Mouse (Mus musculus) limb, embryonic 13.5 days (tissue): ENCODE results near the gene Npff. TPM values are rescaled to one million over a fixed set of nuclear protein-coding genes. Genes with fewer than 3 reads are reported as not detected.

Experiments
- ATAC-seq: fragments of 200-750 bp; cut with Nextera tagmentation; 2 replicates; pipeline ENCODE4 v1.8.0; 2017; ENCODE audit warnings: low read depth, moderate number of reproducible peaks, moderate TSS enrichment; ENCODE audit not compliant: low FRiP score
- H3K27ac ChIP-seq: fragments of 300-500 bp; sonication (generic); 2 replicates; pipeline ENCODE4 v1.5.1; 2015; ENCODE audit warnings: inconsistent platforms, mild to moderate bottlenecking, moderate library complexity
- H3K27me3 ChIP-seq: fragments of 300-500 bp; sonication (generic); 2 replicates; pipeline ENCODE4 v1.6.1; 2015; ENCODE audit warnings: mild to moderate bottlenecking, inconsistent platforms
- H3K36me3 ChIP-seq: fragments of 300-500 bp; sonication (generic); 2 replicates; pipeline ENCODE4 v1.6.1; 2015; ENCODE audit warnings: inconsistent platforms, mild to moderate bottlenecking, moderate library complexity
- H3K4me1 ChIP-seq: fragments of 300-500 bp; sonication (generic); 2 replicates; pipeline ENCODE4 v1.6.1; 2015; ENCODE audit warnings: inconsistent platforms
- H3K4me2 ChIP-seq: fragments of 300-500 bp; sonication (generic); replicated peaks from 2 replicates; pipeline ENCODE4 v1.6.1; 2015; ENCODE audit warnings: inconsistent platforms, mild to moderate bottlenecking, moderate library complexity
- H3K4me3 ChIP-seq: fragments of 300-500 bp; sonication (generic); 2 replicates; pipeline ENCODE4 v1.5.1; 2015; ENCODE audit warnings: moderate library complexity, mild to moderate bottlenecking, inconsistent platforms
- H3K9ac ChIP-seq: fragments of 300-500 bp; sonication (generic); 2 replicates; pipeline ENCODE4 v1.6.1; 2015; ENCODE audit warnings: mild to moderate bottlenecking, inconsistent platforms
- H3K9me3 ChIP-seq: fragments of 300-500 bp; sonication (generic); 2 replicates; pipeline ENCODE4 v1.6.1; 2016; ENCODE audit warnings: inconsistent platforms
- WGBS: fragments of 180-500 bp; shearing (Covaris S2); methylation state at CpG from one replicate; pipeline ENCODE4 v1.1.7; 2015; 5-methylcytosine and 5-hydroxymethylcytosine counted together
- polyA plus RNA-seq: library from polyadenylated mRNA; unstranded; fragments of >200 nt; fragmentation: Nextera tagmentation; extraction: Ambion mirVana; gene quantifications from 2 replicates; pipeline ENCODE4 v1.2.1, GENCODE M21; 2015

Npff gene
- polyA plus RNA-seq, 1 experiment from 2014 or later: 3.4 TPM

- Histone ChIP-seq H3K9ac (peak overlapping the region; percentile 71), H3K9me3 (no peaks in the 10 kb centered on the region), H3K27me3 (no peaks in the 10 kb centered on the region), H3K4me2 (peak overlapping the region; percentile 79), H3K4me3 (peak overlapping the region; percentile 62), H3K36me3 (peaks cover 13% of the 10 kb centered on the region; the same call in 1 of the 2 replicates), H3K4me1 (peaks cover 52% of the 10 kb centered on the region), H3K27ac (peak overlapping the region; percentile 82)
- peak; percentile 96 for ATAC-seq
- 2% methylated on average over 33 of the region's 34 CpGs for WGBS
Observed at GRCm38 (mm10) chr15:102510590-102511284, 14.0 kb downstream of the Npff start.

- H3K9me3 ChIP-seq: no peaks in the 10 kb centered on the region
- H3K4me3 ChIP-seq: peak overlapping the region; percentile 62
- H3K27ac ChIP-seq: peak overlapping the region; percentile 82
- WGBS: 5% methylated on average over 9 of the region's 9 CpGs
- H3K36me3 ChIP-seq: peaks cover 19% of the 10 kb centered on the region
- H3K27me3 ChIP-seq: no peaks in the 10 kb centered on the region
- peak overlapping the region; percentile 79 for H3K4me2 ChIP-seq
- ATAC-seq: peak; percentile 61
- H3K4me1 ChIP-seq: peaks cover 49% of the 10 kb centered on the region
- peak overlapping the region; percentile 71 for H3K9ac ChIP-seq
Observed at GRCm38 (mm10) chr15:102510110-102510509, 14.6 kb downstream of the Npff start.

GRCm38 (mm10) chr15:102508336-102508735 lies 16.4 kb downstream of the Npff start:
- ATAC-seq: no peak
- no peak overlapping the region for H3K4me2 ChIP-seq
- H3K9ac ChIP-seq: no peak overlapping the region
- no peak overlapping the region for H3K4me3 ChIP-seq
- H3K27ac ChIP-seq: no peak overlapping the region
- WGBS: 87% methylated on average over 3 of the region's 3 CpGs
- H3K4me1 ChIP-seq: peaks cover 41% of the 10 kb centered on the region
- H3K9me3 ChIP-seq: no peaks in the 10 kb centered on the region
- H3K27me3 ChIP-seq: no peaks in the 10 kb centered on the region
- H3K36me3 ChIP-seq: peaks cover 37% of the 10 kb centered on the region

- Histone ChIP-seq H3K27me3 (no peaks in the 10 kb centered on the region), H3K4me3 (no peak overlapping the region), H3K4me1 (peaks cover 36% of the 10 kb centered on the region), H3K9ac (no peak overlapping the region), H3K4me2 (no peak overlapping the region), H3K36me3 (peaks cover 45% of the 10 kb centered on the region), H3K27ac (no peak overlapping the region), H3K9me3 (no peaks in the 10 kb centered on the region)
- ATAC-seq: no peak
Observed at GRCm38 (mm10) chr15:102507561-102507960, 17.2 kb downstream of the Npff start.

GRCm38 (mm10) chr15:102506864-102507263 lies 17.9 kb downstream of the Npff start:
- Histone ChIP-seq H3K36me3 (peaks cover 52% of the 10 kb centered on the region), H3K9me3 (no peaks in the 10 kb centered on the region), H3K4me2 (no peak overlapping the region), H3K27me3 (no peaks in the 10 kb centered on the region), H3K4me1 (peaks cover 29% of the 10 kb centered on the region), H3K27ac (no peak overlapping the region), H3K4me3 (no peak overlapping the region), H3K9ac (no peak overlapping the region)
- WGBS: 85% methylated on average over 1 of the region's 1 CpGs
- ATAC-seq: no peak

- ATAC-seq: no peak
- Histone ChIP-seq H3K4me1 (peaks cover 25% of the 10 kb centered on the region), H3K9ac (no peak overlapping the region), H3K27me3 (no peaks in the 10 kb centered on the region), H3K9me3 (no peaks in the 10 kb centered on the region), H3K4me2 (no peak overlapping the region), H3K4me3 (no peak overlapping the region), H3K27ac (no peak overlapping the region), H3K36me3 (peaks cover 56% of the 10 kb centered on the region)
- 58% methylated on average over 2 of the region's 2 CpGs for whole genome bisulfite sequencing
Observed at GRCm38 (mm10) chr15:102506464-102506830, 18.3 kb downstream of the Npff start.

GRCm38 (mm10) chr15:102505770-102506463 lies 18.8 kb downstream of the Npff start:
- no peak for ATAC-seq
- H3K9ac ChIP-seq: no peak overlapping the region
- no peaks in the 10 kb centered on the region for H3K27me3 ChIP-seq
- no peak overlapping the region for H3K4me3 ChIP-seq
- H3K4me1 ChIP-seq: peaks cover 20% of the 10 kb centered on the region
- H3K9me3 ChIP-seq: no peaks in the 10 kb centered on the region
- 86% methylated on average over 9 of the region's 9 CpGs for WGBS
- no peak overlapping the region for H3K4me2 ChIP-seq
- peaks cover 61% of the 10 kb centered on the region for H3K36me3 ChIP-seq
- H3K27ac ChIP-seq: no peak overlapping the region

- WGBS: 69% methylated on average over 12 of the region's 12 CpGs
- Histone ChIP-seq H3K4me3 (no peak overlapping the region), H3K36me3 (peaks cover 68% of the 10 kb centered on the region), H3K4me1 (peaks cover 16% of the 10 kb centered on the region), H3K9me3 (no peaks in the 10 kb centered on the region), H3K27ac (no peak overlapping the region), H3K27me3 (no peaks in the 10 kb centered on the region), H3K9ac (no peak overlapping the region), H3K4me2 (no peak overlapping the region)
- no peak for ATAC-seq
Observed at GRCm38 (mm10) chr15:102505073-102505769, 19.5 kb downstream of the Npff start.

- WGBS: 86% methylated on average over 9 of the region's 9 CpGs
- no peak for ATAC-seq
- H3K4me3 ChIP-seq: no peak overlapping the region
- peaks cover 78% of the 10 kb centered on the region for H3K36me3 ChIP-seq
- H3K27me3 ChIP-seq: no peaks in the 10 kb centered on the region
- peaks cover 5% of the 10 kb centered on the region for H3K4me1 ChIP-seq
- H3K4me2 ChIP-seq: no peak overlapping the region
- 0 out of 2 replicates have a peak overlapping the region, but pooled peaks have one; percentile 6 for H3K27ac ChIP-seq
- H3K9me3 ChIP-seq: no peaks in the 10 kb centered on the region
- no peak overlapping the region for H3K9ac ChIP-seq
Observed at GRCm38 (mm10) chr15:102503924-102504782, 20.6 kb downstream of the Npff start.

GRCm38 (mm10) chr15:102503447-102503846 lies 21.3 kb downstream of the Npff start, which contains the start of gene Gm10337:
TSS of gene Gm10337 (plus strand) at chr15:102503722.
- ATAC-seq: no peak
- no peaks in the 10 kb centered on the region for H3K9me3 ChIP-seq
- no peak within 1 kb of the TSS for H3K9ac ChIP-seq
- H3K27ac ChIP-seq: 0 out of 2 replicates have a peak within 1 kb of the TSS, but pooled peaks have one; percentile 6
- peaks cover 77% of the 10 kb centered on the region for H3K36me3 ChIP-seq
- H3K4me2 ChIP-seq: no peak within 1 kb of the TSS
- H3K4me3 ChIP-seq: no peak within 1 kb of the TSS
- H3K27me3 ChIP-seq: no peaks in the 10 kb centered on the region
- H3K4me1 ChIP-seq: peaks cover 3% of the 10 kb centered on the region; the same call in 1 of the 2 replicates
- 92% methylated on average over 1 of the region's 1 CpGs for WGBS

GRCm38 (mm10) chr15:102502254-102502840 lies 22.4 kb downstream of the Npff start:
- H3K9me3 ChIP-seq: no peaks in the 10 kb centered on the region
- WGBS: 81% methylated on average over 9 of the region's 9 CpGs
- H3K4me1 ChIP-seq: peaks cover 3% of the 10 kb centered on the region; the same call in 1 of the 2 replicates
- no peak for ATAC-seq
- H3K9ac ChIP-seq: no peak overlapping the region
- H3K27me3 ChIP-seq: no peaks in the 10 kb centered on the region
- no peak overlapping the region for H3K27ac ChIP-seq
- H3K4me2 ChIP-seq: no peak overlapping the region
- H3K36me3 ChIP-seq: peaks cover 85% of the 10 kb centered on the region
- no peak overlapping the region for H3K4me3 ChIP-seq
